Mouse (Mus musculus) stomach, embryonic 14.5 days (tissue): ENCODE data around the gene Car11. TPM values are rescaled to one million over a fixed set of nuclear protein-coding genes. Genes with fewer than 3 reads are reported as not detected.

ENCODE experiments used
- ATAC-seq: fragments of 200-750 bp; cut with Nextera tagmentation; 2 replicates; pipeline ENCODE4 v1.8.0; 2017; ENCODE audit warnings: low read depth, moderate TSS enrichment; ENCODE audit not compliant: insufficient number of reproducible peaks, insufficient read depth, low FRiP score
- H3K27ac ChIP-seq: fragments of 300-500 bp; sonication (generic); 2 replicates; pipeline ENCODE4 v1.5.1; 2014; ENCODE audit warnings: mild to moderate bottlenecking, low read length, moderate library complexity, mixed read lengths
- H3K27me3 ChIP-seq: fragments of 300-500 bp; sonication (generic); 2 replicates; pipeline ENCODE4 v1.6.1; 2014; ENCODE audit warnings: low read length, control low read depth, mixed read lengths; ENCODE audit not compliant: control insufficient read depth, insufficient read depth
- H3K36me3 ChIP-seq: fragments of 300-500 bp; sonication (generic); 2 replicates; pipeline ENCODE4 v1.6.1; 2014; ENCODE audit warnings: mild to moderate bottlenecking, control low read depth, low read length, moderate library complexity, mixed read lengths; ENCODE audit not compliant: control insufficient read depth, insufficient read depth
- H3K4me1 ChIP-seq: fragments of 300-500 bp; sonication (generic); 2 replicates; pipeline ENCODE4 v1.6.1; 2014; ENCODE audit warnings: low read length, control low read depth, mixed read lengths; ENCODE audit not compliant: control insufficient read depth, insufficient read depth
- H3K4me2 ChIP-seq: fragments of 300-500 bp; sonication (generic); replicated peaks from 2 replicates; pipeline ENCODE4 v1.6.1; 2014; ENCODE audit warnings: low read depth, low read length, control low read depth
- H3K4me3 ChIP-seq: fragments of 300-500 bp; sonication (generic); 2 replicates; pipeline ENCODE4 v1.5.1; 2014; ENCODE audit warnings: low read depth, low read length, control low read depth
- H3K9ac ChIP-seq: fragments of 300-500 bp; sonication (generic); replicated peaks from 2 replicates; pipeline ENCODE4 v1.6.1; 2014; ENCODE audit warnings: low read depth, mild to moderate bottlenecking, control low read depth, low read length, moderate library complexity, mixed read lengths
- H3K9me3 ChIP-seq: fragments of 300-500 bp; sonication (generic); 2 replicates; pipeline ENCODE4 v1.6.1; 2016; ENCODE audit warnings: low read depth, low read length, control low read depth; ENCODE audit not compliant: control insufficient read depth
- WGBS: fragments of 180-500 bp; shearing (Covaris S2); extraction: QIAGEN DNeasy Blood & Tissue Kit; methylation state at CpG from one replicate; pipeline ENCODE4 v1.1.7; 2014; 5-methylcytosine and 5-hydroxymethylcytosine counted together
- polyA plus RNA-seq: library from polyadenylated mRNA; unstranded; fragments of >200 nt; fragmentation: Nextera tagmentation; extraction: Ambion mirVana; gene quantifications from 2 replicates; pipeline ENCODE4 v1.2.1, GENCODE M21; 2014

The Car11 gene
- polyA plus RNA-seq, 1 experiment from 2014 or later = 11.4 TPM

DNA sequence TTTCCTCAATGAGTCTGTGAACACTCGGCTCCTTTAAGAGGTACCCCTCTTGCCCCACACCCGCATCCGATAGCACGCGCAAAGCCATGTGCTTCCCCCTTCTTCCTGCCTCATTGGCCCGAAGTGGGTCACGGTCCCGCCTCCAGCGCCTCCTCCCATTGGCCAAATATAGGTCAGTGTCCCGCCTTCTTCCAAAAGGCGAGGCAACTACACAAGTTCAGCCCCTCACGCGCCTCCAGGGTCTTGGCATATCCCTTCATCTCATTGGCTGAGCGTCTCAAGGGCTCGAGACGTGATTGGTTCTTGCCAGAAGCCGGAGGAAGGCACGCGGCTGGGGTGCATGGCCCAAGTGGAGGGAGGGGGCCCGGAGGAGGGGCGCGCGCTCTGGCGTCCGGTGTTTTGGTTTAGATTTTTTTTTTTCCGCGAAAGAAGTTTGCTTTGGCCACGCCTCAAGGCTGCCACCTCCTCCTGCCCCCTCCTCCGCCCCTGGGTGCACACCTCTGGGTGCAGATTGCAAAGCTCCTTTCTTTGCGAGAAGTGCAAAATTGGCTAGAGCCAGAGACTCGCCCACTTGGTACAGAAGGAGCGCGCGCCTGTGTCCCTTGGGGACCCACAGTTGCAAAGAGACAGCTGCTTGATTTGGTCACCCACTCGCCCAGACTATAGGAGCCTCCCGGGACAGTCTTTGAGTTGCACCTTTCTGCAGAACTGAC, 5.2 kb downstream of the Car11 start, which contains the start of gene Dbp:
Dbp (plus strand) TSS at position 359 of the 713 bp plus-strand sequence.
- peak within 1 kb of the TSS; percentile 91 for H3K27ac ChIP-seq
- WGBS = under 1% methylated on average over 36 of the region's 36 CpGs
- H3K36me3 ChIP-seq = peaks cover 4% of the 10 kb centered on the region; the same call in 1 of the 2 replicates
- peak within 1 kb of the TSS; percentile 96 for H3K4me2 ChIP-seq
- peak; percentile 87 for ATAC-seq
- H3K9ac ChIP-seq = peak within 1 kb of the TSS; percentile 73
- peak within 1 kb of the TSS; percentile 74 for H3K4me3 ChIP-seq
- H3K9me3 ChIP-seq = no peaks in the 10 kb centered on the region
- peaks cover 36% of the 10 kb centered on the region for H3K4me1 ChIP-seq
- no peaks in the 10 kb centered on the region for H3K27me3 ChIP-seq

DNA sequence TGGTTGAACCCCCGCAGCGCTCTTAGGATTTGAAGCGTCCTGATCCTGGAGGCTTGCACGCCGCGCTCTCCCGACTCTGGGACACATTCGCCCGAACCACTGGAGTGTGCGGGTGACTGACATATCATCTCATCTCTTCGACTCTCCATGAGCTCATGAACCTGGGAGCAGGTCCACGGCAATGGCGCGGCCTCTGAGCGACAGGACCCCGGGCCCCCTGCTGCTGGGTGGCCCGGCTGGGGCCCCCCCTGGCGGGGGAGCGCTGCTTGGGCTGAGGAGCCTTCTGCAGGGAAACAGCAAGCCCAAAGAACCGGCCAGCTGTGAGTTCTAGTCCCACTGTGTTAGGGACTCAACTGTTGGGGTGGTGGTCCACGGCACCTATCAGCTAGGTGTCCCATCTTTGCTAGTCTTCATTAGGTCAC, 5.8 kb downstream of the Car11 start:
- Histone ChIP-seq H3K36me3 (peaks cover 10% of the 10 kb centered on the region; the same call in 1 of the 2 replicates), H3K27ac (peak overlapping the region; percentile 91), H3K27me3 (no peaks in the 10 kb centered on the region), H3K4me1 (peaks cover 30% of the 10 kb centered on the region), H3K9me3 (no peaks in the 10 kb centered on the region), H3K9ac (peak overlapping the region; percentile 73), H3K4me2 (peak overlapping the region; percentile 96), H3K4me3 (peak overlapping the region; percentile 74)
- peak; percentile 0; the same call in 1 of the 2 replicates for ATAC-seq
- under 1% methylated on average over 21 of the region's 21 CpGs for WGBS

DNA sequence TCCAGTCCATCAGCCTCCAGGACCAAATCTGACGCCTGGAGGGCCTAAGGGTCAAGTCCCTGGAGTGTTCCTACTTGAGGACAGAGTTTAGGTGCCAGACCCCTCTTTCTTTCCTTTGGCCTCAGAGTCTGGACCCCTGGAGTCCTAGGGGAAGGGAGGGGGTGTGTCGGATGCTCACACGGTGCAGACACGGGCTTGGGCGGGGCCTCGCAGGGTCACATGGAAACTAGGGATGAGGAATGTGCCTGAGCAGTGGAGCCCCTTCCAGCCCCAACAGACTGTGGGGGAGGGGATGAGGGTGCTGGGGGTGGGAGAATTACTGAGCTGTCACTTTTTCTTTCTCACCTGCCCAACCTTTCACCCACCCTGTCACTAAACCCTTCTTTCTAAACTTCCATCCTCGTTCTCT, 6.2 kb downstream of the Car11 start:
- Histone ChIP-seq H3K9me3 (no peaks in the 10 kb centered on the region), H3K36me3 (peaks cover 13% of the 10 kb centered on the region; the same call in 1 of the 2 replicates), H3K27ac (peak overlapping the region; percentile 91; the same call in 1 of the 2 replicates), H3K4me2 (peak overlapping the region; percentile 96), H3K27me3 (no peaks in the 10 kb centered on the region), H3K4me3 (peak overlapping the region; percentile 74), H3K4me1 (peaks cover 28% of the 10 kb centered on the region), H3K9ac (peak overlapping the region; percentile 73)
- 0 out of 2 replicates have a peak, but pooled peaks have one; percentile 17 for ATAC-seq
- WGBS = 1% methylated on average over 7 of the region's 7 CpGs

DNA sequence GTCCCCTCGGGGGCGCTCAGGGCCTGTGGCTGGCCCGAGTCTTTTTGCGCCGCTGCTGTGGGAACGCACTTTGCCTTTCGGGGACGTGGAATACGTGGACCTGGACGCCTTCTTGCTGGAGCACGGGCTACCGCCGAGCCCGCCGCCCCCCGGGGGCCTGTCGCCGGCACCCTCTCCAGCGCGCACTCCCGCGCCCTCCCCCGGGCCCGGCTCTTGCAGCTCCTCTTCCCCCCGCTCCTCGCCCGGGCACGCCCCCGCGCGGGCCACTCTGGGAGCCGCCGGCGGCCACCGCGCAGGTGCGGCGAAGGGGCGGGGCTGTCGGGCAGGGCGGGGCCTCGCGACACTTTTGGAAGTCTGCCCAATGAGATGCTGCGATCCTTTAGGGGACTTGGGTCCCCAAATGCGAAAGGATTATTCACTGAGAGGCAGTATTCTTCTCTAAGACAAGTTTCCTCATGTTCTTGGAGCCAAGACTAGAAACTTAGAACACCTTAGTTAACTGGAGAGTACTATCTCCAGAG, 7.1 kb downstream of the Car11 start:
- peaks cover 22% of the 10 kb centered on the region for H3K4me1 ChIP-seq
- H3K27ac ChIP-seq = peak overlapping the region; percentile 74

DNA sequence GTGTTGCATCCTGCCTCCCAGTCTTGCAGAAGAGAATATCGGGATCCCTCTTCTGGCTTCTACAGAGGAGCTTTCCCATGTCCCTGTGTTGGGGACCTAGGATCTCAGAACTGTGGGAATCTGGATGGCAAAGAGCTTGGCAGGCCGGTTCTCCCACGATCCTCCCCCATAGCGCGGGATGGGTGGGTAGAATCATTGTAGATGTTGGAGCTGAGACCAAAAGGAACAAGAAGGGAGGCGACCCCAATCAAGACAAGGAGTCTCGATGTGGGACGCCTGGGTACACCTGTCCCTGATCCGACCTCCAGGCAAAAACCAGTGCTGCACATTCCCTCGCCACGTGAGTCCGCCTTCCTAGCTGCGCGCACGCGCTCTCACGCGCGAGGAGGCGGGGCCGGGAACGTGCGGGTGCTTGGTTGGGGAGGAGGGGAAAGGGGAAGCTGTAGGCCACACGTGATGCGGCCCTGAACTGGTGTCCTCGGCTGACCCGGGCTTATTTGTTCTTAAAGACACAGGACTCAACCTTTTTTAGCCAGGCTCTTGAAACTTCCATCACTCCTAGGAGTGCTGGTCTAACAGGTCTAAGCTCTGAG, 7.8 kb downstream of the Car11 start:
- WGBS = 1% methylated on average over 27 of the region's 27 CpGs
- Histone ChIP-seq H3K36me3 (peaks cover 28% of the 10 kb centered on the region), H3K9me3 (no peaks in the 10 kb centered on the region), H3K4me2 (peak overlapping the region; percentile 96), H3K9ac (peak overlapping the region; percentile 73; the same call in 1 of the 2 replicates), H3K4me1 (peaks cover 22% of the 10 kb centered on the region), H3K27me3 (no peaks in the 10 kb centered on the region), H3K27ac (peak overlapping the region; percentile 74), H3K4me3 (peak overlapping the region; percentile 74)
- ATAC-seq = peak; percentile 8; the same call in 1 of the 2 replicates

More for the DNA sequence above, 7.1 kb downstream of the Car11 start:
- Histone ChIP-seq H3K9me3 (no peaks in the 10 kb centered on the region), H3K27me3 (no peaks in the 10 kb centered on the region), H3K9ac (peak overlapping the region; percentile 73), H3K4me2 (peak overlapping the region; percentile 96), H3K36me3 (peaks cover 22% of the 10 kb centered on the region), H3K4me3 (peak overlapping the region; percentile 74)
- 0 out of 2 replicates have a peak, but pooled peaks have one; percentile 4 for ATAC-seq
- 1% methylated on average over 45 of the region's 45 CpGs for WGBS

DNA sequence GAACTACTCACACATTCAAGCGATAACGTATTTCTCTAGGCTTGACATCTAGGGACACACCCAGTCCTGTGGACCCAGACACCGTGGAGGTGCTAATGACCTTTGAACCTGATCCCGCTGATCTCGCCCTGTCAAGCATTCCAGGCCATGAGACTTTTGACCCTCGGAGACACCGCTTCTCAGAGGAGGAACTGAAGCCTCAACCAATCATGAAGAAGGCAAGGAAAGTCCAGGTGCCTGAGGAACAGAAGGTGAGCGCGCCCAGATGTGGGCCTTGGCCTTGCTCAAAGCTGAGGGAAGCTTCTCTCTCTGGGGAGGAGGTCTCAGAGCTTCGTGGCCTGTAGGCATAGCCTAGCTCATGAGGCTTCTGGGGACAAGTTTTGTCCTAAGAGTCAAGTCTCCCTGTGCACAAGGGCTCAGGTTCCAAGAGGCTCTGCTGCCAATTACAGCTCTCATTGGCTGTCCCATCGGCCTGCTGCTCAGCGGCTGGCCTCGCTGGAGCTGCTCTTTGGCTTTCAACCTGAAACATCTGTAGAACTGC, 8.6 kb downstream of the Car11 start:
- Histone ChIP-seq H3K9ac (0 out of 2 replicates have a peak overlapping the region, but pooled peaks have one; percentile 6), H3K4me2 (peak overlapping the region; percentile 96), H3K27ac (peak overlapping the region; percentile 74; the same call in 1 of the 2 replicates), H3K4me1 (peaks cover 24% of the 10 kb centered on the region), H3K36me3 (peaks cover 36% of the 10 kb centered on the region), H3K9me3 (no peaks in the 10 kb centered on the region), H3K27me3 (no peaks in the 10 kb centered on the region), H3K4me3 (0 out of 2 replicates have a peak overlapping the region, but pooled peaks have one; percentile 74)
- ATAC-seq = no peak
- 35% methylated on average over 13 of the region's 13 CpGs for WGBS

DNA sequence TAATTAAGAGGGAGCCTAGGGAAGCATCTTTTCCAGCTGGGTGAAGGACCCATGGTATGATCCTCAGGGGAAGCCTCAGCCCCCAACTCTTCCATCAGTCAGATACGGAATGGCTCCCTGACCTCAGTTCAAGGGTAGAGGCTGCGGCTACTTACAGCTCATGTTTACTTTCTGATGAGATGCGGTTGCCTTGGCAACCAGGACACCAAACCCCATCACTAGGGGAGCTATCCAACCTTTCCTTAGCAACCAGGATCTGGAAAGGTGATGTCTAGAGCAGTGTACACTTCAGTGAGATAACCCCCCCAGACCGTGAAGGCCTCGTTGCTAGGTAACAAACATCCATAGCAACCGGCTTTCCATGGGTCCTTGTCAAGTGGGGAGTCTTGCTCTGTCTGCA, 9.4 kb downstream of the Car11 start:
- WGBS = 34% methylated on average over 6 of the region's 6 CpGs
- H3K9me3 ChIP-seq = no peaks in the 10 kb centered on the region
- no peak overlapping the region for H3K9ac ChIP-seq
- no peak overlapping the region for H3K27ac ChIP-seq
- H3K27me3 ChIP-seq = no peaks in the 10 kb centered on the region
- H3K4me2 ChIP-seq = no peak overlapping the region; the same call in 1 of the 2 replicates
- no peak for ATAC-seq
- H3K4me3 ChIP-seq = no peak overlapping the region
- peaks cover 24% of the 10 kb centered on the region for H3K4me1 ChIP-seq
- peaks cover 41% of the 10 kb centered on the region for H3K36me3 ChIP-seq
